Mouse (Mus musculus) adrenal gland, adult (tissue): ENCODE measurements around the gene Hist4h4.

ENCODE experiments used
- DNase-seq, 2 experiments: peaks; one replicate each; pipeline ENCODE4 v3.0.0; 2022 to 2023; ENCODE audit warnings: low spot score in 1 of 2; ENCODE audit not compliant: inconsistent age in 2 of 2

Hist4h4 gene

DNA sequence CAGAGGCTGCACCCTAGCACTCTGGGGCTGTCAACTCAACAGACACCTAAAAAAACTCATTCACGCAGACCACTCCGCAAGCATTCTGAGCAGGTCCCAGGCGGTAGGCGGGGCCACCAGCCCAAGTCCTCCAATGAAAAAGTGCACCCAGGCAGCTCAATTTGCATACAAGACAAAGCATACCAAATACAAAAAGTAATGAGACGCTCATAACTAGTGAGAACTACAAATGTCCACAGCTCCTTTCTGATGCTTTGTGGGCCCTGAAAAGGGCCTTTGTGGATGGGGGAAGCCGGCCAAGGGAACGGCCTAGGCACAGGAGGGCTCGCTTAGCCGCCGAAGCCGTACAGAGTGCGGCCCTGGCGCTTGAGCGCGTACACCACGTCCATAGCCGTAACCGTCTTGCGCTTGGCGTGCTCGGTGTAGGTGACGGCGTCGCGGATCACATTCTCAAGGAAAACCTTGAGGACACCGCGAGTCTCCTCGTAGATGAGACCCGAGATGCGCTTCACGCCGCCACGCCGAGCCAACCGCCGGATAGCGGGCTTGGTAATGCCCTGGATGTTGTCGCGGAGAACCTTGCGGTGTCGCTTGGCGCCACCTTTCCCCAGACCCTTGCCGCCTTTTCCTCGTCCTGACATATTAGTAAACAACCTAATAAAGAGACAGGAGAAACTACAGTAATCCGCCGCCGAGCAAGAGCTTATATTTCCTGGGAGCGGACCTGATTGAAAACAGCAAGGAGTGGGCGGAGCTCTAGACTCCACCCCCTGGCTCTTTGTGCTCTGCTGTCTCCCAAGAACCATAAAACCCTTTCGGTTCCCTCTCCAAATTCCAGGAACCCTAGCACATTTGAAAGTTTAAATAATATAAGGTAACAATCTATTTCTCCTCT lies at the start of gene Hist4h4:
TSS of gene Hist4h4 (minus strand) at position 677 of the 895 bp plus-strand sequence.
- DNase-seq = peak; percentile 94 to 99

DNA sequence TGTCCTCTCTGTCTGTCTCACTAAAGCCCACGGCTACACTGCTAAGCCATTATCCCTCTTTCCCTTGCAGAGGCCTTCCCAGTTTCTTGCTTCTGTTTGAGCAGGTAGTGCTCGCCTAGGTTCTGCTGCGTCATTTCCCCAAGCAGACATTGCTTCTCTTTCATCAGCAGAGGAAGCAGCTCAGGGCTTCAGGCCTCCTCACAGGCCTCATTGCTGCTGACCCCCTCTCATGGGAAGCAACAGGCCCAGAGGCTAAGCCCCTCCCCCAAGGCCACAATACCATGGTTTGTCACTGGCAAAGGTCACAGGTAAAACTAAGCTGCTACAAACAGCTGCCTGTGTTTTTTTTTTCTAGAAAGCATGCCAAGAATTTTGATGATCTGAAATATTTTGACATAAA lies 48.5 kb upstream of the Hist4h4 start:
- peak in 1 of 2 experiments; percentile 29 for DNase-seq

DNA sequence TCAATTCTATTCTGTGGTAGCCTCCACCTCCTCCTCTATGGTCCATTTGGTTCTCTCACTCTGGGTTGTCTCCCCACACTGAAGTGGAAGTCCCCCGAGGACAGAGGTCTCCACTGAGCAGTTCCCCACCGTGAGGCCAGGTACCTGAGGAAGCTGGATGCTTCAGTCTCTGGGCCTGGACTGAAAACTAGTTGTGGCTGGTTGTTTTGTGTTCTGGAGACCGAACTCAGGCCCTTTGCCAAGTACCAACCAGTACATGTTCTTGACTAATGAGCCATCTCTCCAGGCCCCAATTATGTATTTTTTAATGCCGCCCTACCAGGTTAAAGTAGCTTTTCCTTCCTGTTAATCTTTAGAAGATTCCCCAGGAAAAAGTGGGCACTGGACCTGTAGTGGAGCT lies 48.1 kb upstream of the Hist4h4 start:
- DNase-seq = no peak

DNA sequence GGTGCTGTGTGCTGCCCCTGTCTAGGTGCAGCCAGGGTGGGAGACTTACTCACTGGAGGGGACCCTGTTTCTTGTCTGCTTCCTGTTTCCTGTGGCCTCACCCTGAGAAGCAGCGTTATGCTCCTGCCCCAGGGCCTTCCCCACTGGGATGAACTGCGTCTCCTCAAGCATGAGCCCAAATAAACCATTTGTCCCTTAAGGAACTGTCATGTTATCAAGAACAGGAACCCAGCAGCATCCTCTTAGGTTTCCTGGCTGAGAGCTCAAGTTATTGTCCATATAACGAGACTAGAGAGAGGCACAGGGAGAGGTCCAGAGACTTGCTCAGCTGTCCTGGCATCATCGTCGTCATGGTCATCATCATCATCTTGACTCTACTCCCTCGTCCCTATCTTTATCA lies 46.1 kb upstream of the Hist4h4 start:
- no peak for DNase-seq

DNA sequence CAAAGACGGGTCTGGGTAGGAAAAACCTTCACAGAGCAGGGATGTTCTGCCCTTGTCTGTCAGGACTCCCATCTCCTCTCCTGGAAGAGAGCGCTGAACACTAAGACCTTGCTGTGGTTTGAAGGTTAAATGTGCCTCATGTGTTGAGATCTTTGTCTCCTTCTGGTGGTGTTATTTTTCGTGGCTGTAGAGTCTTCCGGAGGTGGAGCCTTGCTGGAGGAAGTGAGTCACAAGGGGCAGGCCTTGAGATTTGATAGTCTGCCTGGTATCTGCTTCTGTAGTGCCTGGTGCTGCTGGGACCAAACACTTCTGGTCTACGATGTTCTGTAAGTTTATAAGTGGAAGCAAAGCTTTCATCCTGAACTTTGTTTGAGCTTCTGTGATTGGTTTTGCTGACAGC lies 44.8 kb upstream of the Hist4h4 start:
- no peak for DNase-seq

DNA sequence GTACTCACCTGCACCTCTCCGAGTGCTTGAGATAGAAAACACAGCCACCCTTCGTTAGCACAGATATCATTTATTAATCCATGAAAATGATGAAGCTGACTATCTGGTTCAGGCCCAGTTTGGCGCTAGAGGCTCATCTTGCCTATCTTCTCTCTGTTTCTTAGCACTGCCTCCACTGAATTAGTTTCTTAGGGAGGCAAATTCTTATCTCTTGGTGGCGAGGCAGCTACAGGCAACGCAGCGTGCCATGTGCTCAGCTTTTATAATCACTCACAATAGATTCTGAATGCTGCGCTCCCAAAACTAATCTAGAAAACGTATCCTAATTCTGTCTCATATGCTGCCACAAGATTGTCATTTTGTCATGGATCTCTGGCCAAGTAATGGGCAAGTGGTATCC lies 44.2 kb upstream of the Hist4h4 start:
- no peak for DNase-seq

DNA sequence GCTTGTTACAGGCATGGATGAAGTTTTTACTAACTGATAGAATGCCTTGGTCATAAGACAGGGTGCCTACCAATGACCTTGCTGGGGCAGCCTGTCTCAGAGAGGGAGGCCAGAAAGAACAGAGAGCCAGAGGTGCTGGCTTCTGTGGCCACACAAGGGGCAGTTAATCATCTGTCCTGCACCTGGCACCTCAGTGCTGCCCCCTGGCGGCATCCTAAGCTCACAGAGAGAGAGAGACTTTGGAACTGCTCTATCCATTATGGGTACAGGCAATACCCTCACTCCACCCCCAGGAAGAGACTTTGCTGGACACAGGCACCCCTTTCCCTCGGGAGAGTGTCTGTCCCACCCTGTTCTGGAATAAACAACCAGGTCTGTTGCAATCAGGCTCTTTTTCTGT lies 43.6 kb upstream of the Hist4h4 start:
- peak; percentile 50 to 81 for DNase-seq

DNA sequence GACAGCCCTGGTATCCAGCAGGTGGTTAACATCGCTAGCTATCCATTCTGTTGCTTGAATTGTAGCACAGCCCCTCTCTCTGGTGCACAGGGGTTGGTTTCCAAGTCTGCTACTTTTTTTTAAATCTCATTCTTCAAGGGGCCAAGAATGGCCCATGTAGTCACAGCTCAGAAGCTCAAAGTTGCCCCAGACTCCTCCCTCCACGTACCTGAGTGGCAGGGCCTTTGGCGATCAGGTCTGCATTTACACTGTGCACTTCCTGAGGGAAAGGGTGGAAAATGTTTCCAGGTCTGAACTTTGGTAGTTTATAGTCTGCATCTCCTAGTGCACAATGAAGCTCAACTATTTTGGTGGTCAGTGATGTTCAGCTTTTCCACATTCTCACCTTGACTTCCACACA lies 43.1 kb upstream of the Hist4h4 start:
- no peak for DNase-seq

DNA sequence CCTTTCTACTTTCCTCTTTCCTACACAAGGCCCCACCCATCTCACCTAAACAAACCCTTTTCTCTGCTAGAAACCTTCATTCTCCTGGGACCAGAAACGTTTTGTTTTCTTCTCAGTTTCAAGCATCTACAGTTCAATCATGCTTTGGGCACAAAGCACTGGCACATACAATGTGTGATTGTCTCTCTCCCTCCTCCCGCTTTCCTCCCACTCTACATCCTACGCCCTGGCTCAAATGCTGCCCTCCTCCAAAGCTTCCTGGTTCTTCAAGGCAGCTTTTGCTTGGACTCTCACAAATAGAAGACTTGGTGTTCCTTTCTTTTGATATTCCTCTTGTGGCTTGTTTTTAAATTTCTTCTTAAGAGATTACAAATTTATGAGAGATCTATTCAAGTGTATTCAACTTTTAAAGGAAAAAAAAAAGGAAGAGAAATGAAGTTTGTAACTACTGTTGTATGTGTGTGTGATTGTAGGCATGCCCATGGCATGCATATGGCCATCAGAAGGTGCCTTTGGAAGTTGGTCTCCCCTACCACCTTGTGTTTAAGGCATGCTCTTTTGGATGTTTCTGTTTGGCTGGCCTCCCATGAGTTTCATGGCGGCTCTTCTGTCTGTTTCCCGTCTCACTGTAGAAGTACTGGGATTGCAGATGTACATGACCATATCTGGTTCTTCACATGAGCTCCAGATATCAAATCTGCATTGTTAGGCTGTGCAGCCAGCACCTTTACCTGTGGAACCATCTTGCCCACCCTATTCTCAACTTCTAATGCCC lies 41.7 kb upstream of the Hist4h4 start:
- DNase-seq = no peak

DNA sequence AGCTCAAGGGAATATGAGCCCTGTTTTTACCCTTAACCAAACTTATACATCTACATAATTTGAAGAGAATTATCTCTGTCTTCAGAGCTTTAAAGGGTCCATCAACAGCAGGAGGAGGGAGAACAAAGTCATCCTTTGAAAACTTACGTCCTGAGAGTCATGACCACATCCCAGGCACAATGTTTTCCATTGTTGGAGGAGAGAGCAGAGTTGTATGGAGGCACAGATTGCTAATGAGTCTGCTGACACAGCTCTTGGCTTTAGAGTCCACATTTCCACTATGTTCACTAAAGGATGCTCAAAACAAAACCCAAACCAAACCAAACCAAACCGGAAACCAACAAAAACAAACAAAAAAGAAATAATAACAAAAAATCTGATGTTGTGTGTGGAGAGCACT lies 40.7 kb upstream of the Hist4h4 start:
- no peak for DNase-seq

DNA sequence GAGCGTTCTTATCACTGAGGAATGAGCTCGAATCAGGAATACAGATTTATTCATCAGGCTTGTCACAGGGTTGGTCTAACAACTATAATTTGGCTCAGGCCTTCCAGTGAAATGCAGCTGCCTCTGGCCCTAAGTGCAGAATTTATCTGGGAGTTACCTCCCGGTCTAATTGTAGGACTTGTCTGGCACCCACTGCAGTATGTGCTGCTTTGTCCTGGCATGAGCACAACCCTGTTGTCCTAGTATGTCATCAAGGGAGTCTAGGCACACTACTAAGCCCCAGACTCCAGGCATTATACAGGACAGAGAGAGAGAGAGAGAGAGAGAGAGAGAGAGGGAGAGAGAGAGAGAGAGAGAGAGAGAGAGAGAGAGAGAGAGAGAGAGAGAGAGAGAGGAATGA lies 33.1 kb upstream of the Hist4h4 start:
- DNase-seq = no peak

DNA sequence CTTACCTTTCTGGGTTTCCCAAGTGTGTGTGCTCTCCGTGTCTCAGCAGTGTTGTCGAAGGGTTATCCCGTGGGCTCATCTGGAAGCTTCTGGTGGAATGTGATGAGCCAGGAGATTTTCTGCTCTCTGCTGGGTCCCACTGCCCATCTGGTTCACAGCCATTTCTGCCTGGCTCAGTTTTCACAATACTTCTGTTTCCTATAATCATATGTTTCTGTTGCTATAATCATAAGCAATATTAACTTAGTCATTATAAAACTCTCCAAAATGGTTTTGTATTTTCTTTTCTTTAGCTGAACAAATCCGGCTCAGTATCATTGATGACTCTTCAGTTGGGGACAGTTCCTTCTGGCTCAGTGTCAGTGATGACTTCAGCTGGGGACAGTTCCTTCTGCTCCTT lies 31.1 kb upstream of the Hist4h4 start, which contains the start of gene Smco3:
TSS of gene Smco3 (minus strand) at position 101 of the 400 bp plus-strand sequence.
- DNase-seq = no peak

DNA sequence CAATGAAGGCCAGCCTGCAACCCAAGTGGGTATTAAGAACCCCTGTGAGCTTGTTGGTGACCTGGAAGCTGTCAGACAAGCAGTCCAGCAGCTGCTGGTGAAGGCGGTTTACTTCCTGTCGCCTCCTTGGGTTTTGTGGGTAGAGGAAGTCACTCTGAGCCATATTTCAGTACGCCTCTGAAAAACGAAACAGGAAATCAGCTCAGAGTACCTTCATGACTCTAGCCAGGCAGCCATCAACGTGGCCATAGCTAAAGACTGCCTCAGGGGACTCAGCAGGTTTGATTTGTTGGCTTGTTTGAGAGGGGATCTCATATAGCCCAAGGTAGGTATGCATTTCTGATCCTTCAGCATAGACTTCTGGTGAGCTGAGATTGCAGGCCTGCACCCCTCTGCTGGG lies 27.5 kb upstream of the Hist4h4 start:
- no peak for DNase-seq

DNA sequence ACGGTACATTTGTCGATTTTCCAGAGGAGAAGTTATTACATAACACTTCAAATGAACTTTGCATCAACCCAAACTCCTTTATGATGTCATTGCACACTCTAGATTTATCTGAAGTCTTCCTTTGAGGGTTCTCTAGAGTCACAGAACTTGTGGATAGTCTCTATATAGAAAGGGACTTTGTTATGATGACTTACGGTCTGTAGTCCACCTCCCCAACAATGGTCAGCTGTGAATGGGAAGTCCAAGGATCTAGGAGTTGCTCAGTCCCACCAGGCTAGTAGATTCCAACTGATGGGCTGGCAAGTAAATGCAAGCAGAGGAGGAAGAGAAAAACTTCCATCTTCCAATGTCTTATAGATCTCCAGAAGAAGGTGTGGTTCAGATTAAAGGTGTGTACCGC lies 24.5 kb upstream of the Hist4h4 start:
- peak in 1 of 2 experiments; percentile 50 for DNase-seq

DNA sequence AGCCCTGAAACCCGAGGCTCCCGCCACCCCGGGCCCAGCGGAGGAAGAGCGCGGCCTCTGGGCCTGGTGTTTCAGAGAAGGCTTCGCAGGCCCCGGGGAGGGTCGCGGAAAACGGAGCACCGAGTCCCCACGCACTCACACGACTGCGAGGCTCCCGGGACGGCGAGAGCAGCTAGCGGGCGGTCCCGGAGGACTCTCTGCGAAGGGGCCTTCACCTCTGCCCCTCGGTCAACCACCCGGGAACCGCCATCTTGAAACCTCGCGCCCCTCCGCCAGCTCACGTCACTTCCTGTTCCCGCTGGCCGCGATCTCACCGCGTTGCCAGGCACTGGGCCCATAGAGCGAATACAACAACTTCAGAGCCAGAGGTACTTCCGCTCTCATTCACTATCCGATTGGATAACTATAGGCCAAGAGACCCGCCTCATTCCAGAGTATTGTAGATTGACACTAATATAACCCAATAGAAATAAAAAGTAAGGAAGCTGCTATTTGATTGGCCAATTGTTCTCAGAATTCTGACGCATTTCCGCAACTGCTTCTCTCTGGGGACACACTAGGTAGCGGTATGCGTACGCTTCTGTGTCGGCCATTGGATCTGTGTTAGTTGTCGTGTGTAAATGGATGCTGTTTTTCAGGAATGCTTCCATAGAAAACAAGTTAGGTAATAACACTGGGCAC lies 23.8 kb upstream of the Hist4h4 start, which contains the start of gene Wbp11:
TSS of gene Wbp11 (minus strand) at position 353 of the 681 bp plus-strand sequence.
- DNase-seq = peak; percentile 97 to 98

DNA sequence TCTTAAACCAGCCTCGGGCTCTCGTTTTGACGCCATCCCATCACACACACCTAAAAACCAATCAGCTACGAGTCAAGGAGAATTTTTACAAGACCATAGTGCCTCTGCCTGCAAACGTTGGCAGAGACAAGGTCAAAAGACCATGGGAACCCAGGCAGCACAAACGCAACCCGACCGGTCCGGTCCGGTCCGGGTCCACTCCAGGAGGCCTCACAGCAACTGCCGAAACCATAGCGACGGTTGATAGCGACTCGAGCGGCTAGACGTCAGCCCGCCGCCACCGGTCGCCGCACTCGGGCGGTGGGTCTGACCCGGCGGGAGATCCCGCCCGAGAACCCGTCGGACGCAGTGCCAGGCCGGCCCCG lies 23.3 kb upstream of the Hist4h4 start, which contains the start of gene BC049715:
TSS of gene BC049715 (plus strand) at position 111 of the 365 bp plus-strand sequence.
- DNase-seq = no peak

DNA sequence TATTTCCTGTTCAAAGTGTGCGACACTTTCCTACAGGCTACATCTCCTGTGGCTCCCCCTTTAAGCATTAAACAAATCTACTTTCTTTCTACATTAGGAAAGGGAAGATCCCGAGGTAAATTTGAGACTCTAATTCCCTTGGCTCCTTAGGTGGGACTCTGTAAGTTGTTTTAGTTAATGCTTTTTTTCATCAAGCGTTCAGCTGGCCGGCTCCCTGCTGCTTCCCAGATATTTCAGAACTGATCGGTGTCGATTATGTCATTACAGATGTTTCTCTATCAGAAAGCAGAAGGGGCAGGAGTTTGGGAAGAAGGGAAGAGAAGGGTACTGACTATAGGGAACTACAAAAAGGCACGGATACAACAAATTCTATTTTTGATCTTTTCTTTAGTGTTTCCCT lies 22.9 kb upstream of the Hist4h4 start:
- no peak for DNase-seq

DNA sequence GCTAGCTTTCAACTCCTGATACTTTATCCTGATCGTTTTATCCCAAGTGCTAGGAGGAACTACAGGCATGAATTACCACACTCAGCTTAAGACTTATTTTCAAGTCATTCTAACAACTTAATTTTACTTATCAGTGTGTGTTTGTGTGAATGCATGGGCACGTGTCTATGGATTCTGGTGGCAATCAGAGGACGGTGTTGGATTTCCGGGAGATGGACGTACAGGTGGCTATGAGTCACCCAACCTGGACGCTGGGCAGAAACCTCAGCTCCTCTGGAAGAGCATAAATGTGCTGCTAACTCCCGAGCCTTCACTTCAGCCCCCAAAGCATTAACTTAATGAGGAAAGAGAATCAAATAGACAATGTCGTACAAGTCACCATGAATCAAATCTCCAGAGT lies 20.8 kb upstream of the Hist4h4 start:
- no peak for DNase-seq

DNA sequence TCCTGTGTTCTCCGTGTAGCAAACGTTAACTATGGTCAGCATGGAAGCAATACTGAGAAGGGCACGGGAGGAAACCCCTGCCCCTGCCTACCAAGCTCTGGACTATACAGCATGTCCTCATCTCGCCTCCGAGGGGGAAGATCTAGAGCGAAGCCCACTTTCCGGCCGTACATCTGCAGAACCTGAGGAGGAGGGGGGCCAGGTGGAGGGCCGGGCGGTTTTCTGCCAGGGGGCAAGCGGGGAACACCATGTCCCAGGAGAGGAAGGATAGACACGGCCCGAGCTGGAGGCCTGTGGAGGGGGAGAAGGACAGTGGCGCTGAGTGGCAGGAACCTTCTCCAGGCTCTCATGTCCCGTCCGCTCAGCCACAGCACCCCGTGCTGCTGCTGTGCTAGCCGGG lies 16.9 kb upstream of the Hist4h4 start:
- DNase-seq = no peak

DNA sequence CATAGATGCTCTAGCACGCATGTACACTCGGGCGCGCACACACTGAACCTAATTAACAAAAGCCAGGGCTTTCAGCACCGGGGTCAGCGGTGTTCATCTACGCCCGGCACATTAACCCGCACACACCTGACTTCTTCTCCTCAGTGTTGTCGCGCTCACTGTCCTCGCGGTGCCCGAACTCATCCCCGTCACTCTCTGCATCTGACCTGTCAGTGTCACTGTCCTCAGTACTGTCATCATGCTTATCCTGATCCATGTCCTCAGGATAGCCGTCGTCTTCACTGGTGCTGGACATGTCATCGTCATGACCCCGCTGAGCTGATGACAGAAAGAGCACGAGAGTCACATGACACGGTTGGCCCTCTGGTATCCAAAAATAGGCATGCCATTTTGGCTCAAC lies 16.2 kb upstream of the Hist4h4 start:
- no peak for DNase-seq

DNA sequence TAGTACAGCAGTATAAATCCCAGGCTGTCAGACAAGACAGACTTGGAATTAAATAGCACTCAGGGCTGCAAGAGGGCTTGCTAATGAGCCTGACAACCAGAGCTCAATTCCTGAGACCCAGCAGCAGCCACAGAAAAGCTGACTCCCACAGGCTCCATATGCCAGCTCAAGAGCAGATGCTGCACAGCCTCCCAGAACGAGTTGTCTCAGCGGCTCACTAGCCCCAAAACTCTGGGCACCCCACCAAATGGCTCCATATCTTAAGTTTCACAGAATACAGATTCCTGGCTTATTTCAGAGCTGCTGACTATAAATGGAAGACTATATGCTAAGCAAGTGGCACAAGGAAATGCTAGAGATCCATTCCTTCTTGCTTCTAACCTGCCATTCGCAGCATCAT lies 13.3 kb upstream of the Hist4h4 start:
- DNase-seq = no peak
